Mouse (Mus musculus) liver, postnatal 0 days (tissue): ENCODE measurements around the gene Angptl2. TPM values are rescaled to one million over a fixed set of nuclear protein-coding genes. Genes with fewer than 3 reads are reported as not detected.
A peak's percentile ranks its signal among the peaks of the same experiment; 100 is the strongest.

Experiments
- ATAC-seq: fragments of 200-750 bp; cut with Nextera tagmentation; 2 replicates; pipeline ENCODE4 v1.8.0; 2017; ENCODE audit warnings: mild to moderate bottlenecking, moderate library complexity
- DNase-seq: peaks from one replicate; pipeline ENCODE4 v3.0.0-alpha.2; 2016
- H3K27ac ChIP-seq: fragments of 300-500 bp; sonication (generic); 2 replicates; pipeline ENCODE4 v1.5.1; 2014; ENCODE audit warnings: antibody characterized with exemption, moderate library complexity, mild to moderate bottlenecking, low read depth
- H3K27me3 ChIP-seq: fragments of 300-500 bp; sonication (generic); 2 replicates; pipeline ENCODE4 v1.6.1; 2014; ENCODE audit warnings: low read length, control low read depth, mixed read lengths; ENCODE audit not compliant: insufficient read depth
- H3K36me3 ChIP-seq: fragments of 300-500 bp; sonication (generic); replicated peaks from 2 replicates; pipeline ENCODE4 v1.6.1; 2014; ENCODE audit warnings: mild to moderate bottlenecking, control low read depth, low read length, moderate library complexity, mixed read lengths; ENCODE audit not compliant: insufficient read depth
- H3K4me1 ChIP-seq: fragments of 300-500 bp; sonication (generic); 2 replicates; pipeline ENCODE4 v1.6.1; 2014; ENCODE audit warnings: antibody characterized with exemption, mild to moderate bottlenecking, control low read depth; ENCODE audit not compliant: insufficient read depth
- H3K4me2 ChIP-seq: fragments of 300-500 bp; sonication (generic); 2 replicates; pipeline ENCODE4 v1.6.1; 2014; ENCODE audit warnings: low read depth, mild to moderate bottlenecking, low read length, moderate library complexity, mixed read lengths
- H3K4me3 ChIP-seq: fragments of 300-500 bp; sonication (generic); 2 replicates; pipeline ENCODE4 v1.5.1; 2014; ENCODE audit warnings: low read depth, low read length
- H3K9ac ChIP-seq: fragments of 300-500 bp; sonication (generic); replicated peaks from 2 replicates; pipeline ENCODE4 v1.6.1; 2014; ENCODE audit warnings: mild to moderate bottlenecking, moderate library complexity
- H3K9me3 ChIP-seq: fragments of 300-500 bp; sonication (generic); 2 replicates; pipeline ENCODE4 v1.6.1; 2016; ENCODE audit warnings: mild to moderate bottlenecking, control low read depth, low read length, mixed read lengths
- CTCF ChIP-seq: sonication (generic); IDR thresholded peaks from 2 replicates; pipeline ENCODE4 v1.5.1; 2016; ENCODE audit warnings: antibody characterized with exemption, low read depth
- EP300 ChIP-seq: IDR thresholded peaks from 2 replicates; pipeline ENCODE4 v1.6.1; 2016; ENCODE audit warnings: antibody characterized with exemption, low read depth, mild to moderate bottlenecking
- WGBS: fragments of 180-500 bp; shearing (Covaris S2); extraction: QIAGEN DNeasy Blood & Tissue Kit; methylation state at CpG from one replicate; pipeline ENCODE4 v1.1.7; 2014; ENCODE audit not compliant: insufficient replicate concordance; 5-methylcytosine and 5-hydroxymethylcytosine counted together
- polyA plus RNA-seq: library from polyadenylated mRNA; unstranded; fragments of >200 nt; fragmentation: Nextera tagmentation; extraction: Ambion mirVana; gene quantifications from 2 replicates; pipeline ENCODE4 v1.2.1, GENCODE M21; 2015

The Angptl2 gene
- polyA plus RNA-seq, 1 experiment from 2014 or later: 3.8 TPM

- no peaks in the 10 kb centered on the region for H3K27me3 ChIP-seq
- no peak overlapping the region for H3K4me3 ChIP-seq
- ATAC-seq: no peak
- no peak overlapping the region for H3K4me2 ChIP-seq
- no peak overlapping the region for H3K9ac ChIP-seq
- H3K36me3 ChIP-seq: no peaks in the 10 kb centered on the region
- no peak overlapping the region for H3K27ac ChIP-seq
- no peak for TF ChIP-seq EP300
- TF ChIP-seq CTCF: no peak
- H3K9me3 ChIP-seq: no peaks in the 10 kb centered on the region
- no peak for DNase-seq
- WGBS: 77% methylated on average over 16 of the region's 16 CpGs
- H3K4me1 ChIP-seq: peaks cover 14% of the 10 kb centered on the region; the same call in 1 of the 2 replicates
Observed at GRCm38 (mm10) chr2:33179930-33180630, 35.8 kb upstream of the Angptl2 start.

GRCm38 (mm10) chr2:33183321-33183720 is 32.5 kb upstream of the Angptl2 start:
- TF ChIP-seq CTCF (no peak), EP300 (no peak)
- H3K9ac ChIP-seq: no peak overlapping the region
- H3K4me3 ChIP-seq: no peak overlapping the region
- ATAC-seq (no peak), DNase-seq (no peak)
- WGBS: 83% methylated on average over 7 of the region's 7 CpGs
- no peaks in the 10 kb centered on the region for H3K9me3 ChIP-seq
- H3K27ac ChIP-seq: no peak overlapping the region
- no peaks in the 10 kb centered on the region for H3K36me3 ChIP-seq
- peaks cover 3% of the 10 kb centered on the region; the same call in 1 of the 2 replicates for H3K4me1 ChIP-seq
- H3K4me2 ChIP-seq: no peak overlapping the region
- H3K27me3 ChIP-seq: no peaks in the 10 kb centered on the region

DNA sequence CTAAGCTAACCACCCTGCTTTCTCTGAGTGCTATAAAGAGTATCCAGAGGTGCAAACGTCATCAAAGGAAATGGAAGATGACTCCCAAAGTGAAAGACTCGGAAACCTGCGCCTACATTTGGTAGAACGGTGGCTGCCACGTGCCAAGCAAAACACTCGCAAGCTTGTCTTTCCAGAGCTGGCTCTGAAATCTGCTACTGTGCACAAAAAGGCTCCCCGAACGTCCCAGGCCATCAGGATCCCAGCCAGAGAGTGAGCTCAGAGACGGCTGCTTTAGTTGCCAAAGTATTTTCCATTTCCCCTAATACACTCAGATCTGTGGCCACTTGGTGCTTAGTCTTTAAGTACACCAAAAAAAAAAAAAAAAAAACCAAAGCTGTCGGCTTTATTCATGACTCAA is 31.2 kb upstream of the Angptl2 start:
- WGBS: 75% methylated on average over 10 of the region's 10 CpGs

DNA sequence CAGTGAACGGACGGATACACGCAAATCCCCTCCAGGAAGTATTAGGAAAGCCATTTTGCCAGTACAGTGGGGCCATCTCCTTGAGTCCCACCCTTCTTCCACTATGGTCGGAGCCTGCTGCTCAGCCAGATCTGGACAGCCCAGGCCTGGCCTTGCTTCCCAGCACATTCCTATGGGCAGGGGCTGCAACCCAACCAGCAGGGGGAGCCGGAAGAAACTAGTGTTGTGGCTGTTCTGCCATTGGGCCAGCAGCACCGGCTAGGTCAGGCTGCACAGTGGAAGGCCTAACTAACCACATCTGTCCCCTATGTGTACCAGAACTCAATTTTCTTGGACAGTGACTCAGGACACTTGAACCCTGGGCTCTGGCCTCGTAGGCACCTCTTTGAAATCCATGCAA is 30.6 kb upstream of the Angptl2 start:
- no peaks in the 10 kb centered on the region for H3K9me3 ChIP-seq
- no peak for ATAC-seq
- TF ChIP-seq EP300 (no peak), CTCF (peak; percentile 68)
- peak; percentile 61 for DNase-seq
- no peak overlapping the region for H3K4me3 ChIP-seq
- no peak overlapping the region for H3K4me2 ChIP-seq
- H3K4me1 ChIP-seq: no peaks in the 10 kb centered on the region
- WGBS: 75% methylated on average over 7 of the region's 7 CpGs
- no peak overlapping the region for H3K9ac ChIP-seq
- H3K27ac ChIP-seq: no peak overlapping the region
- no peaks in the 10 kb centered on the region for H3K36me3 ChIP-seq
- no peaks in the 10 kb centered on the region for H3K27me3 ChIP-seq

More for the DNA sequence above, 31.2 kb upstream of the Angptl2 start:
- DNase-seq (no peak), ATAC-seq (no peak)
- no peak overlapping the region for H3K4me2 ChIP-seq
- H3K36me3 ChIP-seq: no peaks in the 10 kb centered on the region
- H3K27ac ChIP-seq: no peak overlapping the region
- no peak overlapping the region for H3K4me3 ChIP-seq
- H3K27me3 ChIP-seq: no peaks in the 10 kb centered on the region
- no peak for TF ChIP-seq EP300
- no peak for TF ChIP-seq CTCF
- H3K4me1 ChIP-seq: no peaks in the 10 kb centered on the region
- no peak overlapping the region for H3K9ac ChIP-seq
- no peaks in the 10 kb centered on the region for H3K9me3 ChIP-seq

DNA sequence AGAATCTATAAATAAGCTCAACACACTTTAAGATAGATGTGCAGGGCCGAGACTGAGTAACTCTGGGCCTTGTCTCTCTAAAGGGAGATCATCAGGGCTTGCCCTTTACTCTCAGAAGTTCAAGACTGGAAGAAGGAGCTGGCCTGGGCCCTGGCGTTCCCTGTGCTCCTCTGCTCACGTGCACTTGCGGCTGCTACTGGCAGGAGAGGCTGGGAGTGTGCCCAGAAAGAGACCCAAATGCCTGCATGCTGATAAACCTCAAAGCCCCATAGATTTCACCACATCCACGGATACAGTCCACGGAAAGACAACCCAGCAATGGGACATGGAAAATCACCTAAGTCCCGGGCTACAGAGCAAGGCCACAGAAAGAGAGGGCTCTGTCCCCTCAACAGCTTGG is 29.4 kb upstream of the Angptl2 start:
- no peak for ATAC-seq
- H3K27ac ChIP-seq: no peak overlapping the region
- no peak for DNase-seq
- no peak overlapping the region for H3K4me3 ChIP-seq
- TF ChIP-seq CTCF (no peak), EP300 (no peak)
- H3K4me1 ChIP-seq: no peaks in the 10 kb centered on the region
- H3K27me3 ChIP-seq: no peaks in the 10 kb centered on the region
- no peaks in the 10 kb centered on the region for H3K36me3 ChIP-seq
- no peaks in the 10 kb centered on the region for H3K9me3 ChIP-seq
- no peak overlapping the region for H3K9ac ChIP-seq
- no peak overlapping the region for H3K4me2 ChIP-seq
- WGBS: 65% methylated on average over 7 of the region's 7 CpGs

GRCm38 (mm10) chr2:33187874-33188273 is 28.0 kb upstream of the Angptl2 start:
- H3K27ac ChIP-seq: no peak overlapping the region
- DNase-seq (no peak), ATAC-seq (no peak)
- no peaks in the 10 kb centered on the region for H3K4me1 ChIP-seq
- H3K4me2 ChIP-seq: no peak overlapping the region
- H3K36me3 ChIP-seq: no peaks in the 10 kb centered on the region
- H3K9ac ChIP-seq: no peak overlapping the region
- 57% methylated on average over 2 of the region's 2 CpGs for WGBS
- no peak for TF ChIP-seq CTCF
- H3K4me3 ChIP-seq: no peak overlapping the region
- no peaks in the 10 kb centered on the region for H3K27me3 ChIP-seq
- H3K9me3 ChIP-seq: no peaks in the 10 kb centered on the region
